Mouse (Mus musculus): ENCODE measurements at regions not wholly inside any gene's neighbourhood (a gene's known extent, or its start where the extent isn't known, plus 50 kb on each side); places are given as distances from the start of the nearest gene placed in this dataset.

- TF ChIP-seq CTCF (IDR thresholded peaks at IDR 0.05; ENCODE audit: extremely low read depth, insufficient read depth, low read length) = no peak
- no peak for TF ChIP-seq POLR2A (IDR thresholded peaks at IDR 0.05; ENCODE audit: extremely low read depth, insufficient read depth, low read length)
- peak overlapping the region; percentile 75; the same call in 1 of the 2 replicates for H3K27ac ChIP-seq (ENCODE audit: insufficient read depth, low read length)
- no peaks in the 10 kb centered on the region; the same call in 1 of the 2 replicates for H3K4me1 ChIP-seq (ENCODE audit: control insufficient read depth, insufficient read depth, low read length)
- H3K4me3 ChIP-seq (ENCODE audit: insufficient read depth, low read length) = no peak overlapping the region
These were observed 2428.4 kb upstream of the 5930422O12Rik start for GRCm38 (mm10) chr8:31000120-31000519.

- H3K4me1 ChIP-seq (ENCODE audit: control insufficient read depth, insufficient read depth, low read length) = no peaks in the 10 kb centered on the region; the same call in 1 of the 2 replicates
- no peak overlapping the region for H3K4me3 ChIP-seq (ENCODE audit: insufficient read depth, low read length)
- H3K27ac ChIP-seq (ENCODE audit: insufficient read depth, low read length) = no peak overlapping the region
- TF ChIP-seq POLR2A (IDR thresholded peaks at IDR 0.05; ENCODE audit: extremely low read depth, insufficient read depth, low read length) (no peak), CTCF (IDR thresholded peaks at IDR 0.05; ENCODE audit: extremely low read depth, insufficient read depth, low read length) (no peak)
These were observed 2426.4 kb upstream of the 5930422O12Rik start for GRCm38 (mm10) chr8:31001980-31002730.

GRCm38 (mm10) chr8:31008309-31008708, 2420.2 kb upstream of the 5930422O12Rik start:
- Histone ChIP-seq H3K27ac (ENCODE audit: insufficient read depth, low read length) (no peak overlapping the region), H3K4me3 (ENCODE audit: insufficient read depth, low read length) (no peak overlapping the region), H3K4me1 (ENCODE audit: control insufficient read depth, insufficient read depth, low read length) (peaks cover 1% of the 10 kb centered on the region; the same call in 1 of the 2 replicates)
- TF ChIP-seq CTCF (IDR thresholded peaks at IDR 0.05; ENCODE audit: extremely low read depth, insufficient read depth, low read length) (no peak), POLR2A (IDR thresholded peaks at IDR 0.05; ENCODE audit: extremely low read depth, insufficient read depth, low read length) (no peak)

GRCm38 (mm10) chr8:31012068-31012467, 2416.4 kb upstream of the 5930422O12Rik start:
- TF ChIP-seq POLR2A (IDR thresholded peaks at IDR 0.05; ENCODE audit: extremely low read depth, insufficient read depth, low read length) (no peak), CTCF (IDR thresholded peaks at IDR 0.05; ENCODE audit: extremely low read depth, insufficient read depth, low read length) (no peak)
- H3K4me1 ChIP-seq (ENCODE audit: control insufficient read depth, insufficient read depth, low read length) = peaks cover 1% of the 10 kb centered on the region; the same call in 1 of the 2 replicates
- no peak overlapping the region for H3K27ac ChIP-seq (ENCODE audit: insufficient read depth, low read length)
- H3K4me3 ChIP-seq (ENCODE audit: insufficient read depth, low read length) = no peak overlapping the region

GRCm38 (mm10) chr8:31031721-31032591, 2396.6 kb upstream of the 5930422O12Rik start:
- TF ChIP-seq POLR2A (IDR thresholded peaks at IDR 0.05; ENCODE audit: extremely low read depth, insufficient read depth, low read length) = no peak
- TF ChIP-seq CTCF (IDR thresholded peaks at IDR 0.05; ENCODE audit: extremely low read depth, insufficient read depth, low read length) = peak; percentile 89
- Histone ChIP-seq H3K4me3 (ENCODE audit: insufficient read depth, low read length) (peak overlapping the region; percentile 44), H3K27ac (ENCODE audit: insufficient read depth, low read length) (peak overlapping the region; percentile 32; the same call in 1 of the 2 replicates), H3K4me1 (ENCODE audit: control insufficient read depth, insufficient read depth, low read length) (no peaks in the 10 kb centered on the region; the same call in 1 of the 2 replicates)

- Histone ChIP-seq H3K4me3 (ENCODE audit: insufficient read depth, low read length) (peak overlapping the region; percentile 29), H3K27ac (ENCODE audit: insufficient read depth, low read length) (no peak overlapping the region), H3K4me1 (ENCODE audit: control insufficient read depth, insufficient read depth, low read length) (no peaks in the 10 kb centered on the region; the same call in 1 of the 2 replicates)
- TF ChIP-seq POLR2A (IDR thresholded peaks at IDR 0.05; ENCODE audit: extremely low read depth, insufficient read depth, low read length) (peak; percentile 45; the same call in 1 of the 2 replicates), CTCF (IDR thresholded peaks at IDR 0.05; ENCODE audit: extremely low read depth, insufficient read depth, low read length) (peak; percentile 99)
These were observed 2395.2 kb upstream of the 5930422O12Rik start for GRCm38 (mm10) chr8:31033281-31033680.

GRCm38 (mm10) chr8:31036892-31037291, 2391.6 kb upstream of the 5930422O12Rik start:
- TF ChIP-seq POLR2A (IDR thresholded peaks at IDR 0.05; ENCODE audit: extremely low read depth, insufficient read depth, low read length) (no peak), CTCF (IDR thresholded peaks at IDR 0.05; ENCODE audit: extremely low read depth, insufficient read depth, low read length) (no peak)
- Histone ChIP-seq H3K27ac (ENCODE audit: insufficient read depth, low read length) (no peak overlapping the region), H3K4me3 (ENCODE audit: insufficient read depth, low read length) (no peak overlapping the region), H3K4me1 (ENCODE audit: control insufficient read depth, insufficient read depth, low read length) (no peaks in the 10 kb centered on the region; the same call in 1 of the 2 replicates)

Data from cortical plate, adult 2 months (tissue).